Mouse (Mus musculus) limb, embryonic 11.5 days (tissue): ENCODE results near the gene Rab23. TPM values are rescaled to one million over a fixed set of nuclear protein-coding genes. Genes with fewer than 3 reads are reported as not detected.

ENCODE experiments used
- ATAC-seq: fragments of 200-750 bp; cut with Nextera tagmentation; 2 replicates; pipeline ENCODE4 v1.8.0; 2017; ENCODE audit warnings: low read depth; ENCODE audit not compliant: insufficient number of reproducible peaks, low FRiP score, low TSS enrichment
- DNase-seq: peaks from one replicate; pipeline ENCODE4 v3.0.0-alpha.2; 2015; ENCODE audit warnings: low spot score
- H3K27ac ChIP-seq: fragments of 300-500 bp; sonication (generic); replicated peaks from 2 replicates; pipeline ENCODE4 v1.5.1; 2014; ENCODE audit warnings: low read depth, mild to moderate bottlenecking, low read length
- H3K27me3 ChIP-seq: fragments of 300-500 bp; sonication (generic); 2 replicates; pipeline ENCODE4 v1.6.1; 2014; ENCODE audit warnings: mild to moderate bottlenecking, low read length, mixed read lengths; ENCODE audit not compliant: control insufficient read depth, insufficient read depth
- H3K36me3 ChIP-seq: fragments of 300-500 bp; sonication (generic); 2 replicates; pipeline ENCODE4 v1.6.1; 2014; ENCODE audit warnings: mild to moderate bottlenecking, low read length, moderate library complexity, mixed read lengths; ENCODE audit not compliant: control insufficient read depth, insufficient read depth
- H3K4me1 ChIP-seq: fragments of 300-500 bp; sonication (generic); 2 replicates; pipeline ENCODE4 v1.6.1; 2014; ENCODE audit warnings: low read length, mixed read lengths; ENCODE audit not compliant: control insufficient read depth, insufficient read depth
- H3K4me2 ChIP-seq: fragments of 300-500 bp; sonication (generic); 2 replicates; pipeline ENCODE4 v1.6.1; 2014; ENCODE audit warnings: low read depth, mild to moderate bottlenecking, moderate library complexity; ENCODE audit not compliant: severe bottlenecking
- H3K4me3 ChIP-seq: fragments of 300-500 bp; sonication (generic); 2 replicates; pipeline ENCODE4 v1.5.1; 2014; ENCODE audit warnings: low read depth, low read length
- H3K9ac ChIP-seq: fragments of 300-500 bp; sonication (generic); 2 replicates; pipeline ENCODE4 v1.6.1; 2014; ENCODE audit warnings: mild to moderate bottlenecking, low read length
- H3K9me3 ChIP-seq: fragments of 300-500 bp; sonication (generic); 2 replicates; pipeline ENCODE4 v1.6.1; 2016; ENCODE audit warnings: low read length; ENCODE audit not compliant: control insufficient read depth
- WGBS: fragments of 180-500 bp; shearing (Covaris S2); extraction: QIAGEN DNeasy Blood & Tissue Kit; methylation state at CpG from one replicate; pipeline ENCODE4 v1.1.7; 2014; 5-methylcytosine and 5-hydroxymethylcytosine counted together
- polyA plus RNA-seq: library from polyadenylated mRNA; unstranded; fragments of >200 nt; fragmentation: Nextera tagmentation; extraction: Ambion mirVana; gene quantifications from 2 replicates; pipeline ENCODE4 v1.2.1, GENCODE M21; 2014

Gene Rab23
- polyA plus RNA-seq, 1 experiment from 2014 or later: 35.6 TPM

DNA sequence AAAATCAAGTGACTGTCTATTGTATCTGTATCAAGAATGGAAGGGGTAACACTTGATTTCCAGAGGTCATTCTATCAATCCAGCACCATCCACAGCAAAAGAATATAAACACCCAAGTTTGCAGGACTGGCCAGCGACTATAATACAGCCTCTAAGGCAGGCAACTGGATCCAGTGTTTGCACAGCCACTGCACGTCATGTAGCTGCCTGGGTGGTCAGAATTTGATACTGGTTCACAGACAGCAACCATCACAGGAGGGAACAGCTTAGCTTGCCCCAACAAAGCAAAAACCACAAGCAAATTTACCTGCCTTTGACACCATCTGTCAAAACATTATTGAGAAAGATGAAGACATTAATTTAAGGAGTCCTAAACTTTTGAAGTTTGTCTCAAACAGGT, 44.1 kb downstream of the Rab23 start:
- no peak overlapping the region for H3K4me2 ChIP-seq
- 74% methylated on average over 2 of the region's 2 CpGs for WGBS
- H3K36me3 ChIP-seq: no peaks in the 10 kb centered on the region
- H3K27me3 ChIP-seq: no peaks in the 10 kb centered on the region
- no peak for ATAC-seq
- no peak overlapping the region for H3K9ac ChIP-seq
- no peaks in the 10 kb centered on the region for H3K4me1 ChIP-seq
- no peak overlapping the region for H3K4me3 ChIP-seq
- no peaks in the 10 kb centered on the region for H3K9me3 ChIP-seq
- DNase-seq: no peak
- H3K27ac ChIP-seq: no peak overlapping the region

DNA sequence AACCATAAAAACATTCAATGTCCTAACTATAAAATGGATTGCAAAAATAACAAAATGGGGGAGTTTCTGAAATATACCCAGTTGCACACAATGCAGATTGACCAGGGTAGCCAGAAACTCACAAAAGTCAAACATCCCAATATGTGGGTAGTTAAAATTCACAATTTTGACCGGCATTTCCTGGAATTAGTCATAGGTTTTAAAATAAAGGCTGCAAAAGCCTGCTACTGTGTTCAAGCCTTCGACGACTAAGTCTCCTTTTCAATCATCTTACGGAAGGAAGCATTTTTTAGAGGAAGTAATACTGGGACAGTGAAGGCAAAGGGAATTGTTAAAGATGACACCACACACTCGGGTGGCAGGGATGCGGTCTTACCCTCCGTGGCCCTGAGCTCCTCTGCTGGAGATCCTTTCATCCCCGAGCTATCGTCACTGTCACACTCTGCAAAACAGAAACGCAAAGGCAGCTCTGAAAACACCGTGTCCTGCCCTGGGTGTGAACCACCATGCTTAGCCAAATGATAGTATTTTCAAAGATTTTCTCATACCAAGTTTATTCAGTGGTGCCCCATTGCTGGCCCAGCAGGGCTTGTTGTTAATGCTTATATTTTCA, 45.9 kb downstream of the Rab23 start:
- no peaks in the 10 kb centered on the region for H3K4me1 ChIP-seq
- H3K4me3 ChIP-seq: no peak overlapping the region
- DNase-seq: no peak
- H3K4me2 ChIP-seq: no peak overlapping the region
- 91% methylated on average over 11 of the region's 11 CpGs for WGBS
- H3K27ac ChIP-seq: no peak overlapping the region
- H3K9ac ChIP-seq: no peak overlapping the region
- no peaks in the 10 kb centered on the region for H3K27me3 ChIP-seq
- no peaks in the 10 kb centered on the region for H3K9me3 ChIP-seq
- peaks cover 4% of the 10 kb centered on the region; the same call in 1 of the 2 replicates for H3K36me3 ChIP-seq
- ATAC-seq: no peak

DNA sequence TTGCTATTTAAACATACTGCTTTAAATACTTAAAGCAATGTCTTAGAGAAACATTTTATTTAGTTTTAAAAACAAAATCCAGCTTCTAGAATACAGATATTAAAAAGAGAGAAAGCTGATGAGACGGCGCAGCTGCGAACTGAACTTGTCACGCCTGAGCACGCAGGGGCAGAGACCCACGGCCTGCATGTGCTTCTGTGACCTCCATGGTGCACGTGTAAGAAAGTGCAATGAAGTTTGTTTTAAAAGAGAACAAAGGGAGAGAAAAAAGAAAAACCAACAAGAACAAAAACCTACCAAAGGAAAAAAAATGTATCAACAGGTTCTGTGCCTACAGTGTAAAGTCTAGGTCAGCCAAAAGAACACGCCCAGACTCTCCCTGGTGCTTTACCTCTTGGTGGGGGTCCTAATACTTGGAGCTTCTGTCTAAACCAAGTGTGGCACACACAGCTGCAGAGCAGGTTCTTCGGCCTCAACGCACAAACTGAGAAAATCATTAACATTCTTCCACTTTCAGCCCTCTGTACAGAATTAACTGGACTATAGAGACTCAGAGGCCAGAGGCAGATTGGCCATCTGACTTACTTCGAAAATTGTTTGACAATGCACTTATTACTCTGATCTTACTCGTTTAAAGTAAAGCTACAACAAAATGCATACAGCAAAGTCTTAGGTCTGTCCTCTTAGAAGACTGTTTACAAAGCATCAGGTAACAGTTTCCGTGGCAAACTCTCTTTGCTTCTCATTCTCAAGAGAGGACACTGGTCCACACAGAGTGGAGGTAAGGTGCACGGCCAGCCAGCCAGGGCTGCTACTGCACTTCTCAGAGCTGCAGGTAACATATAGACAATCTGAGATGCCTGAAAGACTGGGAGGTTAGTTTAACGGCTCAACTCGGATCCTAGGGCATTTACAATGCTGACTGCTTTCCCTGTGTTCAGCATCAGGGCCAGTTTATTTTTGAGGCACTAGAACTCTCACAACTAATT, 47.1 kb downstream of the Rab23 start:
- 88% methylated on average over 16 of the region's 16 CpGs for WGBS
- Histone ChIP-seq H3K4me3 (no peak overlapping the region), H3K27ac (no peak overlapping the region), H3K9me3 (no peaks in the 10 kb centered on the region), H3K9ac (no peak overlapping the region), H3K27me3 (no peaks in the 10 kb centered on the region), H3K4me2 (no peak overlapping the region), H3K36me3 (peaks cover 4% of the 10 kb centered on the region; the same call in 1 of the 2 replicates), H3K4me1 (no peaks in the 10 kb centered on the region)
- DNase-seq: no peak
- no peak for ATAC-seq

DNA sequence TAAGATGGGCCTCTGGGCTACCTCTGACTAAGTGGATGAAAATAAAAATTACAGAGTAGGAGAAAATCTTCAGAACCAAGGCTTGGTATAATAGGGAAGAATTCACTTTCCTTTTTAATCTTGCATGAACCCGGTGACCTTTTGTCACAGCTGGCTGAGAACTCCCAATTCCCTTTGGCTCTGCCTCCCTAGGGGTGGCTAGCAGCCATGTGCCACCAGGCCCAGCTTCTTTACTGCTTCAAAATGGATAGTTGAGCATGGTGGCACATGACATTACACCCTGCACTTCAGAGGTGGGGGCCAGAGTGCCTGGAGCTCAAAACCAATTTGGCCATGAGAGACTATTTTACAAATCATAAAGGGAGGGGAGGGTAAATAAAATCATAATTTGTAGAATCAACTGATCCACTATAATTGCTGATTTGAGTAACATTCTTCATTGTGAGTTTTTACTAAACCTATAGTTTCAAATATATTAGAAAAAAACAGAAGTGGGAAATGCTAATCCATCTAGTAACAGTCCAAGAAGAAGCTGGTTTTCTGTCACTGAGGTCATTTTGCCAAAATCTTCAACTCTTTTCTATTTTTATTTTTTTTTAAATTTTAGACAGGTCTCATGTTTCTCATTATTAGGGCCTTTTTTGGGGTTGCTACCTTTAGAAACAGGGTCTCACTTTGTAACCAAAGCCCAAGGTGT, 48.6 kb downstream of the Rab23 start:
- H3K27ac ChIP-seq: no peak overlapping the region
- 75% methylated on average over 1 of the region's 1 CpGs for WGBS
- no peaks in the 10 kb centered on the region for H3K4me1 ChIP-seq
- no peak overlapping the region for H3K4me2 ChIP-seq
- no peak for DNase-seq
- no peak overlapping the region for H3K9ac ChIP-seq
- ATAC-seq: no peak
- no peaks in the 10 kb centered on the region for H3K27me3 ChIP-seq
- H3K4me3 ChIP-seq: no peak overlapping the region
- no peaks in the 10 kb centered on the region for H3K9me3 ChIP-seq
- peaks cover 4% of the 10 kb centered on the region; the same call in 1 of the 2 replicates for H3K36me3 ChIP-seq

DNA sequence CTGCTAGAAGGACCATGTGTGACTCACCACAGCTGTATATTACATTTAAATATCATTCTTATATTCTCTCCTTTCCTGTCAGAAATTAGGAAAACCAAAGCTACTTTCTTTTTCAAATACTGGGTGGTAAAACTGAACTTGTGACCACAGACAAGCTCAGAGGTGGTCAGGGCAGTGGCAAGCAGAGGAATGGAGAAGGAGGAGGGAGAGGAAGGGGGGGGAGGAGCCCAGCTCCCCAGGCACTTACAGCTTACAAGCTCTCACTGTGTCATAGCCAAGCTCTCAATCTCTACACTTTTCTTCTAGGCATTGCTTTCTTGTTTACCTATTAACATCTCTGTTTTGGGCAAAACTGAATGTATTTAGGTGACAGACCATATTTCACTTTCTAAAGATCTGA, 49.1 kb downstream of the Rab23 start:
- no peaks in the 10 kb centered on the region for H3K4me1 ChIP-seq
- no peak overlapping the region for H3K4me3 ChIP-seq
- H3K27ac ChIP-seq: no peak overlapping the region
- DNase-seq (no peak), ATAC-seq (no peak)
- no peak overlapping the region for H3K4me2 ChIP-seq
- no peaks in the 10 kb centered on the region for H3K27me3 ChIP-seq
- peaks cover 4% of the 10 kb centered on the region; the same call in 1 of the 2 replicates for H3K36me3 ChIP-seq
- H3K9me3 ChIP-seq: no peaks in the 10 kb centered on the region
- H3K9ac ChIP-seq: no peak overlapping the region

DNA sequence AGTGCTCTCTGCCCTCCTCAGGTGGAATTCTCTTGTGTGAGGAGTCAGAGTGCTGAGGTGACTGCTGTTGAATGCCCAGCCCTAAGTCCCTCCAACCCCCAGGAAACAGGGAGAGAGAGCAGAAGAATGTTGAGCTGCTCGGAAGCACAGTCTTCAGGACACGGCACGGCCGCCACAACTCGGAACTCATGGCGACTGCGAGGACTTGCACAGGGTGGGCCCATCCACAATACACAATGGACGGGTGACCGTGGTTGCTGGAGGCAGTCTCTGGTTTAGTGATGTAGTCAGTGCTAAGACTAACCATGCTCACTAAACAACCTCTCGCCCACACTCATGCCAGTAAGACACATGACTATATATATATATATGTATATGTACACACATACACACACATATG, 51.9 kb downstream of the Rab23 start:
- Histone ChIP-seq H3K36me3 (peaks cover 4% of the 10 kb centered on the region; the same call in 1 of the 2 replicates), H3K4me3 (no peak overlapping the region), H3K27me3 (no peaks in the 10 kb centered on the region), H3K9me3 (no peaks in the 10 kb centered on the region), H3K4me1 (no peaks in the 10 kb centered on the region), H3K27ac (no peak overlapping the region), H3K9ac (no peak overlapping the region), H3K4me2 (no peak overlapping the region)
- ATAC-seq (no peak), DNase-seq (no peak)
- WGBS: 95% methylated on average over 10 of the region's 10 CpGs

DNA sequence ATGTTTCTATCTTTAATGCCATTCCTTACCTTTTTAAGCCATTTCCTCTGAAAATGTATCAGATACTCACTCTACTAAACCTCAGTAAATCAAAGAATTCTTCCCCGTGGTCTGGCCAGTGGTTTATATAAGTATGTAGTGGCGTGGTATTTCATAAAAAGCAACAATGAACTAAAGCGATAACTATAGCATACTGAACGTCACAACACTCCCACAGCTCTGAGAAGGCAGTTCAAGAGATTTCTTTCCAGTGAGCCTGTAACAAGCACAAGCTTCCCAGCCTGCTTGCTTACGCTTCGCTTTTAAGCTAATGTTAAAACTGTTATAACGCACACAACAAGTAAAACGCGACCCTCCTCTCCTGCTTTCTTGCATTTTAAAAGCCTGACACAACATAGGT, 52.4 kb downstream of the Rab23 start:
- Histone ChIP-seq H3K36me3 (peaks cover 4% of the 10 kb centered on the region; the same call in 1 of the 2 replicates), H3K4me2 (no peak overlapping the region), H3K27ac (no peak overlapping the region), H3K9ac (no peak overlapping the region), H3K4me3 (no peak overlapping the region), H3K27me3 (no peaks in the 10 kb centered on the region), H3K4me1 (no peaks in the 10 kb centered on the region), H3K9me3 (no peaks in the 10 kb centered on the region)
- 96% methylated on average over 9 of the region's 9 CpGs for WGBS
- ATAC-seq (no peak), DNase-seq (no peak)

DNA sequence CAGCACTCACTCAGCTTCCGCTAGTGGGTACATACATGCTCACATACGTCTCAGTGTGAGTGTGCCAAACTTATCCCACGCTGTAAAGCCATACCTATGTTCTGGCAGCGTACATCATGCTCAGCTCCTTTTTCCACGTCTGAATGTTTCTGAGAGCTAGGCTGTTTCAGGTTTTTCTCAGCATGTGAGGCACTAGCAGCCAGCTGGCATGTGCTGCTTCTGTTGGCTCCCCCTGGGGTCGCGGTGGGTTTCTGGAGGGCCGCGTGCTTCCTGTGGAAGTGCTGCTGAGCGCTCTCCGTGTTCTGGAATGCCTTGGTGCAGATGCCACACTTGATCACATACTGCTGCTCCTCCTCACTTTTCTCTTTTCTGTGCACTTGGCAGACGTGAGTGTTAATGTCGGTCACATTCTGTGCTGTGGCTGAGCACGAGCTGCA, 56.5 kb downstream of the Rab23 start:
- H3K4me1 ChIP-seq: no peaks in the 10 kb centered on the region
- DNase-seq (no peak), ATAC-seq (no peak)
- no peaks in the 10 kb centered on the region for H3K27me3 ChIP-seq
- no peaks in the 10 kb centered on the region for H3K9me3 ChIP-seq
- H3K4me2 ChIP-seq: no peak overlapping the region
- 89% methylated on average over 14 of the region's 14 CpGs for WGBS
- H3K27ac ChIP-seq: no peak overlapping the region
- no peak overlapping the region for H3K4me3 ChIP-seq
- H3K9ac ChIP-seq: no peak overlapping the region
- H3K36me3 ChIP-seq: peaks cover 4% of the 10 kb centered on the region; the same call in 1 of the 2 replicates
